Mouse (Mus musculus) stomach, postnatal 0 days (tissue): ENCODE results near the gene 1500009C09Rik.
"Not testable (repeated sequence)": the region's sequence is repeated elsewhere in the genome, so short reads cannot be mapped to it uniquely, and the experiment has no call there.

Experiments used
- CTCF ChIP-seq: IDR thresholded peaks from 2 replicates; pipeline ENCODE4 v1.5.1; 2016; ENCODE audit warnings: antibody characterized with exemption, low read depth, mild to moderate bottlenecking, moderate library complexity
- EP300 ChIP-seq: optimal IDR thresholded peaks from 2 replicates; pipeline ENCODE3; 2016; ENCODE audit warnings: antibody characterized with exemption

DNA sequence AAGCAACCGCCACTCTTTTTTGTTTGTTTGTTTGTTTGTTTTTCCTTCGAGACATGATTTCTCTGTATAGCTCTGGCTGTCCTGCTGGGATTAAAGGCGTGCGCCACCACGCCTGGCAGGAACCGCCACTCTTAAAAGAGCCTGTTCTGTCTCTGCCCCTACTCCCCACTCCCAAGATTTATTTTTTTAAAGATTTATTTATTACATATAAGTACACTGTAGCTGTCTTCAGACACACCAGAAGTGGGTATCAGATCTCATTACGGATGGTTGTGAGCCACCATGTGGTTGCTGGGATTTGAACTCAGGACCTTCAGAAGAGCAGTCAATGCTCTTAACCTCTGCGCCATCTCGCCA, 7.4 kb upstream of the 1500009C09Rik start:
- TF ChIP-seq CTCF, EP300: not testable (repeated sequence)
